Mouse (Mus musculus): ENCODE results near the gene Igdcc4.

The Igdcc4 gene

GRCm38 (mm10) chr9:65113694-65114093 is 12.4 kb downstream of the Igdcc4 start:
- no peak for DNase-seq

GRCm38 (mm10) chr9:65115891-65116290 is 14.6 kb downstream of the Igdcc4 start:
- no peak for DNase-seq

DNA sequence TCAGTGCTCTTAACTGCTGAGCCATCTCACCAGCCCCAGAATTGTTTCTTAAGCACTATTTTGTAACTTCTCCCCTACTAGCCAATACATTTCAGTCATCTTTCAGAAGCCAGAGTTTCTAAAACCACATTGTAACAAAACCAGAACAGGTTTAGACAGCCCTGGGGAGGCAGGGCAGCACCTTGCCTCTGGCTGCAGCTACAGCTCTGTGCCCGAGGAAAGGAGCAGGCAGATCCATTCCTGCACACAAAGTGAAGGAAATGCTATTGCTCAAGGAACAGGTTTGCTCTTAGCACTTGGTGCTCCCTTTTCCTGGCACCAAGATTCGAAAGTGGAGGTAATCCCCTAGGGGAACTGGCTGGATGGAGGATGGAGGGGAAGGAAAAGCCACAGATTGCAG is 16.2 kb downstream of the Igdcc4 start:
- DNase-seq = no peak

GRCm38 (mm10) chr9:65120935-65121334 is 19.6 kb downstream of the Igdcc4 start:
- peak; percentile 65 to 73 for DNase-seq

DNA sequence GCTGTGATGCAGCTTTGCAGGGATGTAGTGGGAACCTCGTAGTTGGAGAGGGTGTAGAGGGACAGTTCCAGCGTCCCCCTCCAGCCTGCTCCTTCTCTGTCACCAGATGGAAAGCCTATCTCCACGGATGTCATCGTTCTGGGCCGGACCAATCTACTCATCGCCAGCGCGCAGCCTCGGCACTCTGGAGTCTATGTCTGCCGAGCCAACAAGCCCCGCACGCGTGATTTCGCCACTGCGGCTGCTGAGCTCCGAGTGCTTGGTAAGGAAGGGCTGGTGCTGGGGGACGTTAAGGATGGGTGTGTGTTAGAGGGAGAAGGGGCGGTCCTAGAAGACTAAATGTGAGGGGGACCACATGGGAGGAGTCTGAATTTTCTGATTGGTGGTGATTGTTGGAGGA is 21.3 kb downstream of the Igdcc4 start:
- no peak for DNase-seq

GRCm38 (mm10) chr9:65123552-65124168 is 22.4 kb downstream of the Igdcc4 start:
- DNase-seq = peak; percentile 62 to 66

- peak; percentile 49 to 54 for DNase-seq
Measured at GRCm38 (mm10) chr9:65128123-65128815, 27.0 kb downstream of the Igdcc4 start.

DNA sequence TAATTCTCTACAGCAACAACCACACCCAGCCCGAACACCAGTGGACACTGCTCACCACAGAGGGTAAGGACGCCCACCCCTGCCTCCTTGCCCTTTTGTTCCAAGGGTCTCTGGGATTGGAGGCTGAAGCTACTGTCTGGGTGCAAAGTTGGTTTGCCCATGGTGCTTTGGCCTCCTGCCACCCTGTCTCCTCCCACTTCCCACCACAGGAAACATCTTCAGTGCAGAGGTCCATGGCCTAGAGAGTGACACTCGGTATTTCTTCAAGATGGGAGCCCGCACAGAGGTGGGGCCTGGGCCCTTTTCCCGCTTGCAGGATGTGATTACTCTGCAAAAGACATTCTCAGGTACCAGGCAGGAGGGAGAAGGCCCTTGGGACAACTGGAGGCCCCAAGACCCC is 30.4 kb downstream of the Igdcc4 start:
- DNase-seq = no peak

DNA sequence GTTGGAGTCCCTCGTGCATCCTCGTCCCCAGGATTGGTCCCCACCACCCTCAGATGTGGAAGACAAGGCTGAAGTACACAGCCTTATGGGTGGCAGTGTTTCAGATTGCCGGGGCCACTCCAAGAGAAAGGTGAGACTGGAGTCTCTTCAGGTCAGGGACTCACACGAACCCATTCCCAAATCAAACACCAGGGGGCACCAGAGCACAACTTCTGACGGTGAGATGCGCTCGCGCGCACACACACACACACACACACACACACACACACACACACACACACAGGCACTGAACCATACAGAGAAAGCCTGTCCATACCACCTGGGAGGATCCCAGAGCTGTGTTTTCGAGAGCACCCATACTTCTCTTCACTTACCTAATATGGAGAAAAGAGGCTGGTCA is 32.5 kb downstream of the Igdcc4 start:
- DNase-seq = peak; percentile 87 to 89

DNA sequence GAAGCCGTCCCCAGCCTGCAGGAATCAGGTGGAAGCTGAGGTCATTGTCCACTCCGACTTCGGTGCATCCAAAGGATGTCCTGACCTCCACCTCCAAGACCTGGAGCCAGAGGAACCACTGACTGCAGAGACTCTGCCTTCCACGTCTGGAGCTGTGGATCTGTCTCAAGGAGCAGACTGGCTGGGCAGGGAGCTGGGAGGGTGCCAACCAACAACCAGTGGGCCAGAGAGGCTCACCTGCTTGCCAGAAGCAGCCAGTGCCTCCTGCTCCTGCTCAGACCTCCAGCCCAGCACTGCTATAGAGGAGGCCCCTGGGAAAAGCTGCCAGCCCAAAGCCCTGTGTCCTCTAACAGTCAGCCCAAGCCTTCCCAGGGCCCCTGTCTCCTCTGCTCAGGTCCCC is 33.8 kb downstream of the Igdcc4 start:
- no peak for DNase-seq

DNA sequence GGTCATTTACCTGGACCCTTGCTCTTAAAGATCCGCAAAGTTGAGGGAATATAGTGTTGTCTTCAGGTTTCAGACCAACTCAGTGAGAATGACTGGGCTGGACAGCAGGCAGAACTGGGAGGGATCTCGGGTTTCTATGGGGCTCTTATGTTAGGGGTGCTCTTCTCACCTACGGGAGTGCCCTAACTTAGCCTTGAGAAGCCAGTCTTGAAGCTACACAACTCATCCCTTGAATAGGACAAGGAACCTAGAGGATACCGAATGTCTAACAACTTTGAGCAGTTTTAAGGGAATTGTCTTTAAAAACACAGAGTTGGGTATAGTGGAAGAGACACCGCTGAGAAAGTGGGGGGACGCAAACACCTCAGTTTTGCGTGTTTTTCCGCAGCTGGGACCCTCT is 39.2 kb downstream of the Igdcc4 start:
- no peak for DNase-seq

GRCm38 (mm10) chr9:65140936-65141305 is 39.6 kb downstream of the Igdcc4 start, which contains the start of gene Igdcc3:
Gene Igdcc3 (plus strand): TSS chr9:65141189.
- DNase-seq = no peak

- DNase-seq = peak; percentile 46 to 53
Measured at GRCm38 (mm10) chr9:65141306-65141975, 40.2 kb downstream of the Igdcc4 start.

GRCm38 (mm10) chr9:65141976-65142318 is 40.7 kb downstream of the Igdcc4 start:
- DNase-seq = peak in 1 of 2 experiments; percentile 29

GRCm38 (mm10) chr9:65142399-65142798 is 41.1 kb downstream of the Igdcc4 start:
- DNase-seq = no peak

DNA sequence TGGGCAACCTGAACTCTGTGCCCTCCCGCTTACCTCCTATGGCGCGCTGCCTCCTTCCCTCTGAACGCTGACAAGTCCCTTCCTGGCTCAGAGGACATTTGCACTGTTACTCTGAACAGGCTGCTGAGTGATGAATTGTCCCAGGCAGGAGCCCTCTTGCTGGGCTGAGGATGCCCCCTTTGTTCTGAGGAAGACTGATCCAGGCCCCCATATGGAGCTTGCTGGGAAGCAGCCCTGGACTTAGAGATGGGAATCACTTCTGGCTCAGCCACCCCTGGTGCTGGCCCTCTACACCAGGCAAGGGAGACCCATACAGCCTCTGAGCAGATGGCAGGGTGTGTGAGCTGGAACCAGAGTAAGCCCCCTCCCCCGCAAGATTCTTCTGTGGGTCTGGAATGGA is 44.7 kb downstream of the Igdcc4 start:
- DNase-seq = no peak

- no peak for DNase-seq
Measured at GRCm38 (mm10) chr9:65148507-65148906, 47.2 kb downstream of the Igdcc4 start.

DNA sequence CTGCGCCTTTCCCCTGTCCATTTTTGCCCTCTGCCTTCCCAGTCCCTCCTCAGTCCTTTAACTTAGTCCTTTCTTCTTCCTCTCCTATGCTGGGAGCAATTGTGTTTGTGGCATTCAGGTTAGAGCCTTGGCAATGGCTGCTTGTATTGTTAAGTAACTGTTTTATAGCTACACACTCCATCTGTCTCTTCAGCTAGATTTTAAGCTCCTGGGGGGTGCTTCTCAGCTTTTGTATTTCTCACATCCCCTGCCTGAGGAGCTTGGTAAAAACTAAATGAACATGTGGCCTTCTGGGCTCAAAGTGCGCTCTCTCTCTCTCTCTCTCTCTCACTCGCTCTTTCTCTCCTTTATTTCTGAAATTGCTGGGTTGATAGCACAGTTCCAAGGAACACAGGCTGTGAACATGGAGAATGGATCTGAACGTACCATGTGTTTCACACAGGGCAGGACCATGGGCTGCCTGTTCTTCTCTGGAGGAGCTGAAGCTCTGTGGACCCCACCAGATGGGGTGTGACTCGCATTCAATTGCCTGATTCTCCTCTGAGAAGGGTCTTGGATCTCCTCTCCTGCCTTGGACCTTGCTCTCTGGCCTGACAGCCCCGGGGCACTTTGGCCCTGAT is 51.5 kb downstream of the Igdcc4 start:
- no peak for DNase-seq

DNA sequence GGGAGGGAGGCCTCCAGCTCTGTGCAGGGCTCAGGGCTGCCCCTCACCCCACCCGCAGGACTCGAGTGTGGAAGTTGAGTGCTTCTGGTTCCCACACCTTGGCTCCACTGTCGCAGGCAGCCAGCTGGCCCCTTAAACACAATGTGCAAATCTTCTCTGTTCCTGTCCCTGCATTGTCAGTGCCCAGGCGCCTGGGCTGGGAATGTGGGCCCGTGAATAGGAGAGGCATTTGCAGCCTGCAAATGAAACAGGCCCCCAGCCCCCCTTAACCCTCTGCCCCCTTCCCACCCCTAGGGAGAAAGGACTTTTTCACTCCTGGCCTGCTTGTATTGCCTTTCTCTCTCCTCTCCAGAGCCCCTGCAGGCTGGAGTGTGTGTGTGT is 52.0 kb downstream of the Igdcc4 start:
- no peak for DNase-seq

GRCm38 (mm10) chr9:65154692-65155455 is 53.6 kb downstream of the Igdcc4 start:
- no peak for DNase-seq

DNA sequence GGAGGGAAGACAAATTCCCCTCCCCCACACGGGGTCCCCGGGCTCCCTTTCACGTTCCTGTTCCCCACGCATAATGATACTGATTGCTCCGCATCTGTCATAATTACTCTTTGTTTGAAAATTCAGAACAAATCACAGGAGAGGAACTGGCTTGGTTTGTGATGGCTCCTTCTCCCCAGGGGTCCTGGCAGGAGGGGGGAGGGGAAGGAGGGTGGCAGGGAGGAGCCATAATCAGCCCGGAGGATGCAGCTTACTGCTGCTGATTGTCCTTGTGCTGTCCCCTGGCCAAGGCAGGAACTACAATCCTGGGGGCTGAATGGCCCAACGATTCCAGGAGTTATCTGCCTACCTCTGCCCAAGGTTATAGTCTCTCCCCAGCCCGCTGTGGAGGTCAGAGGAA is 55.3 kb downstream of the Igdcc4 start:
- no peak for DNase-seq

- DNase-seq = no peak
Measured at GRCm38 (mm10) chr9:65157631-65158030, 56.3 kb downstream of the Igdcc4 start.

- no peak for DNase-seq
Measured at GRCm38 (mm10) chr9:65161188-65161587, 59.9 kb downstream of the Igdcc4 start.

All from B cell, adult 2 months (primary cell).